In genomic region chr17:56493841-56494240, GRCm38 (mm10) we compare ENCODE assay signal across 39 mouse cellular contexts. TPM values are rescaled to one million over a fixed set of nuclear protein-coding genes. Genes with fewer than 3 reads are reported as not detected.
DNase-seq lines count a peak whose midpoint lies in the region; TF ChIP-seq lines count a peak whose summit lies in the region.
"Had no signal": no experiment of that assay in that cellular context is flagged by ENCODE, and none has a peak within 500 bp of the region (broad histone marks: within the 10 kb centered on the region; RNA-seq: fewer than 3 reads in every experiment).

No protein-coding gene starts in this region.

- no peak overlapping the region for H3K4me3 ChIP-seq in left cerebral cortex, adult 2 months
- H3K4me3 ChIP-seq in cortical plate, adult 2 months (ENCODE audit: insufficient read depth, low read length): no peak overlapping the region
- H3K4me3 ChIP-seq: embryonic facial prominence, embryonic 10.5 days; embryonic facial prominence, embryonic 15.5 days; forebrain, embryonic 12.5 days; heart, embryonic 13.5 days; hindbrain, embryonic 15.5 days; kidney, embryonic 15.5 days had no signal

- peak; percentile 61 to 78 for DNase-seq in layer of hippocampus, adult 18-20 months (ENCODE audit: low spot score in 2 of 2)
- no peak for DNase-seq in layer of hippocampus, postnatal 25 days (ENCODE audit: extremely low spot score in 1 of 2, low spot score in 1 of 2)
- DNase-seq in left cerebral cortex, adult 2 months (ENCODE audit: extremely low spot score in 1 of 2, low spot score in 2 of 2): peak; percentile 56 to 72
- DNase-seq in left cerebral cortex, postnatal 4 days: no peak
- peak; percentile 75 for DNase-seq in right cerebral cortex, postnatal 25 days
- no peak for DNase-seq in ovary, postnatal 14 days (ENCODE audit: low spot score)
- DNase-seq: adrenal gland, postnatal 14 days; cerebellum, adult 11-12 months; cerebellum, postnatal 14 days; gastrocnemius, postnatal 10 days; heart, postnatal 10 days; kidney, adult 18-20 months; kidney, postnatal 25 days; liver; lung, adult 2 months; lung, postnatal 10 days; midbrain, embryonic 14.5 days; thymus, adult 2 months; thymus, postnatal 36 days had no signal

- TF ChIP-seq POLR2A in cortical plate, adult 2 months (IDR thresholded peaks at IDR 0.05; ENCODE audit: extremely low read depth, insufficient read depth, low read length): no peak

- peak overlapping the region; percentile 74 for H3K27ac ChIP-seq in left cerebral cortex, adult 2 months
- H3K27ac ChIP-seq in cortical plate, adult 2 months (ENCODE audit: insufficient read depth, low read length): peak overlapping the region; percentile 9; the same call in 1 of the 2 replicates
- H3K27ac ChIP-seq: embryonic facial prominence, embryonic 10.5 days; embryonic facial prominence, embryonic 15.5 days; forebrain, embryonic 12.5 days; heart, embryonic 13.5 days; hindbrain, embryonic 15.5 days; kidney, embryonic 15.5 days; liver, embryonic 14.5 days; macrophage; stomach, postnatal 0 days had no signal

- peaks cover 7% of the 10 kb centered on the region; the same call in 1 of the 2 replicates for H3K4me1 ChIP-seq in cortical plate, adult 2 months (ENCODE audit: control insufficient read depth, insufficient read depth, low read length)
- H3K4me1 ChIP-seq: embryonic facial prominence, embryonic 15.5 days; heart, embryonic 13.5 days; kidney, embryonic 15.5 days had no signal

- no peak for TF ChIP-seq CTCF in left cerebral cortex, adult 2 months (IDR thresholded peaks at IDR 0.05)
- no peak for TF ChIP-seq CTCF in cortical plate, adult 2 months (IDR thresholded peaks at IDR 0.05; ENCODE audit: extremely low read depth, insufficient read depth, low read length)

- intact Hi-C loops in left cerebral cortex, adult 2 months (cut with DNase I): loop anchor here (1.0 to 5.0 kb wide), 3 partner anchors 13 to 212 kb away; no protein-coding TSS in a partner anchor
- intact Hi-C loops in left cerebral cortex, postnatal 4 days (cut with DNase I): no loop called here

RNA-seq across cellular contexts. Expression of gene Ptprs, which starts 17.6 kb away (rescaled TPM):
- total RNA-seq in layer of hippocampus, adult 18-20 months (2021): 100 to 1,000 TPM; 608 to 624 TPM
- 100 to 1,000 TPM; 658 to 741 TPM for total RNA-seq in layer of hippocampus, postnatal 25 days (2021)
- 100 to 1,000 TPM; 645 to 696 TPM for total RNA-seq in left cerebral cortex, adult 2 months (2021)
- total RNA-seq in left cerebral cortex, postnatal 4 days (2021): 100 to 1,000 TPM; 821 to 872 TPM
- 688 and 773 TPM in 2 replicates for polyA plus RNA-seq in cortical plate, adult 2 months (2012; rRNA removed)

RNA-seq across cellular contexts. Expression of gene Znrf4, which starts 18.4 kb away (rescaled TPM):
- total RNA-seq in layer of hippocampus, adult 18-20 months (2021): not detected
- total RNA-seq in layer of hippocampus, postnatal 25 days (2021): not detected
- not detected for total RNA-seq in left cerebral cortex, adult 2 months (2021)
- total RNA-seq in left cerebral cortex, postnatal 4 days (2021): not detected
- polyA plus RNA-seq in cortical plate, adult 2 months (2012; rRNA removed): not detected in 2 replicates
- total RNA-seq: adrenal gland, postnatal 14 days; gastrocnemius, postnatal 10 days; heart, adult 8-10 months; heart, postnatal 10 days; hematopoietic stem cell, adult 5-6 weeks; layer of hippocampus, postnatal 36 days; megakaryocyte-erythroid progenitor cell, adult 5-6 weeks; monocyte, adult 5-6 weeks had no signal
- polyA plus RNA-seq: CD4-positive, CD25-positive, alpha-beta regulatory T cell, adult 4 months; embryonic facial prominence, embryonic 10.5 days; embryonic facial prominence, embryonic 15.5 days; forebrain, embryonic 12.5 days; heart, embryonic 13.5 days; intestine, embryonic 14.5 days; kidney, embryonic 15.5 days; limb, embryonic 11.5 days; liver, embryonic 14.5 days; macrophage; midbrain, embryonic 14.5 days; neural tube, embryonic 14.5 days; spleen, adult 2 months; stomach, postnatal 0 days had no signal

Comparison
In these comparisons a context has a peak if more than half of its experiments do, and no peak if none do; other contexts are left out.
1. DNase-seq: peak in layer of hippocampus, adult 18-20 months (2 of 2), left cerebral cortex, adult 2 months (2 of 2) and right cerebral cortex, postnatal 25 days (single experiment); none in layer of hippocampus, postnatal 25 days (0 of 2), left cerebral cortex, postnatal 4 days (single experiment) and ovary, postnatal 14 days (single experiment).